In the genomic region with DNA sequence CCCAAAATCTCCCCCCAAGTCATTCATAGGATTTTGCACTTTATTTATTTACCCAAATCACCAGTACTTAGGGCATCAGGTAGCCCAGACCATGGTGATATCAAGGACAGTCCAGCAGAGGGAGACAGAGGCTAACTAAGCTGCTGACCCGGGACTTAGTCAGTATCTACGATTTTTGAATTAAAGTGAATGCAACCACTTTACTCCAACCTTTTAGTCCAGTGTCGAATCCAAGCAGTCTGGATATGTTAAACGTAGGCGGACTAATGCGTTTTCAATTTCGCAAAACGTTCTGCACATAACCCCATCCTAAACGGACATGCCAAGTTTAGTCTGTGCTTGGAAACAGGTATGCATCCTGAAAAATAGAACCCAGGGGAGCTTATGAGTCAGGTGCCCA, we compare ENCODE assay signal across 8 mouse cellular contexts. TPM values are rescaled to one million over a fixed set of nuclear protein-coding genes. Genes with fewer than 3 reads are reported as not detected.
DNase-seq lines count a peak whose midpoint lies in the region; ATAC-seq and TF ChIP-seq lines count a peak whose summit lies in the region.

No protein-coding gene starts in this region.

- no peak overlapping the region for H3K27ac ChIP-seq in CH12.LX (ENCODE audit: insufficient read depth, low read depth)
- H3K27ac ChIP-seq in embryonic facial prominence, embryonic 10.5 days (replicated peaks): no peak overlapping the region
- no peak overlapping the region for H3K27ac ChIP-seq in limb, embryonic 12.5 days

- no peaks in the 10 kb centered on the region for H3K36me3 ChIP-seq in CH12.LX (replicated peaks in 1 of 2; ENCODE audit: control insufficient read depth in 1 of 2, insufficient read depth in 1 of 2, low read length in 1 of 2)
- no peaks in the 10 kb centered on the region for H3K36me3 ChIP-seq in embryonic facial prominence, embryonic 10.5 days (replicated peaks)
- H3K36me3 ChIP-seq in limb, embryonic 12.5 days: no peaks in the 10 kb centered on the region

- H3K27me3 ChIP-seq in CH12.LX (replicated peaks): no peaks in the 10 kb centered on the region
- peaks cover 50% of the 10 kb centered on the region for H3K27me3 ChIP-seq in embryonic facial prominence, embryonic 10.5 days (replicated peaks; ENCODE audit: low read depth, poor library complexity, severe bottlenecking)
- H3K27me3 ChIP-seq in limb, embryonic 12.5 days: peaks cover 42% of the 10 kb centered on the region

- no peaks in the 10 kb centered on the region for H3K4me1 ChIP-seq in CH12.LX (ENCODE audit: control insufficient read depth in 1 of 2, insufficient read depth in 2 of 2)
- peaks cover 17% of the 10 kb centered on the region for H3K4me1 ChIP-seq in embryonic facial prominence, embryonic 10.5 days
- H3K4me1 ChIP-seq in limb, embryonic 12.5 days (replicated peaks): peaks cover 16% of the 10 kb centered on the region; the same call in 1 of the 2 replicates

- no peak for ATAC-seq in limb, embryonic 12.5 days (ENCODE audit: insufficient number of reproducible peaks, insufficient read depth, low FRiP score, low TSS enrichment, low read depth)
- no peak for ATAC-seq in erythroid progenitor cell, adult 5-6 weeks (replicated peaks; ENCODE audit: low FRiP score, poor library complexity, severe bottlenecking)

- in situ Hi-C loops in CH12.LX (cut with MboI; ENCODE audit: low pct_ligation_motif_present, low pct_unique_long_range_greater_than_20kb, low sequenced_read_pairs): no loop called here

- peak; percentile 18 to 69; a peak in 2 of 4 replicates for TF ChIP-seq CTCF in CH12.LX (conservative IDR thresholded peaks at IDR 0.05 in 1 of 2, IDR thresholded peaks at IDR 0.05 in 1 of 2; ENCODE audit: low read depth in 2 of 2, low read length in 2 of 2)

- H3K9me3 ChIP-seq in CH12.LX (replicated peaks; ENCODE audit: low read length): peaks cover 18% of the 10 kb centered on the region
- H3K9me3 ChIP-seq in embryonic facial prominence, embryonic 10.5 days: peaks cover 6% of the 10 kb centered on the region; the same call in 1 of the 2 replicates
- H3K9me3 ChIP-seq in limb, embryonic 12.5 days: no peaks in the 10 kb centered on the region

- DNase-seq in CH12.LX (ENCODE audit: extremely low read depth): peak; percentile 34
- DNase-seq in adrenal gland, postnatal 14 days: peak; percentile 79
- DNase-seq in embryonic facial prominence, embryonic 10.5 days (ENCODE audit: low spot score): peak; percentile 64
- DNase-seq in heart, adult 9 months (ENCODE audit: low spot score in 2 of 2): peak; percentile 36 to 52
- DNase-seq in kidney, adult 18-20 months: peak; percentile 62
- peak; percentile 47 for DNase-seq in neural tube, embryonic 10.5 days (ENCODE audit: extremely low spot score, low spot score)

- H3K4me3 ChIP-seq in CH12.LX (replicated peaks in 1 of 3; ENCODE audit: low read depth in 2 of 3, low read length in 2 of 3, poor library complexity in 1 of 3): no peak overlapping the region
- peak overlapping the region; percentile 71 for H3K4me3 ChIP-seq in embryonic facial prominence, embryonic 10.5 days
- H3K4me3 ChIP-seq in limb, embryonic 12.5 days (replicated peaks): peak overlapping the region; percentile 64; the same call in 1 of the 2 replicates

- 4% methylated on average over 9 of the region's 9 CpGs for WGBS in embryonic facial prominence, embryonic 10.5 days
- WGBS in limb, embryonic 12.5 days: 6% methylated on average over 9 of the region's 9 CpGs

- dilution Hi-C loops in CH12.LX (cut with MboI; ENCODE audit: extremely low pct_ligation_motif_present, extremely low pct_unique_long_range_greater_than_20kb, low sequenced_read_pairs): no loop called here

- no peak overlapping the region for H3K4me2 ChIP-seq in CH12.LX (ENCODE audit: insufficient read depth, low read depth, poor library complexity, severe bottlenecking)
- H3K4me2 ChIP-seq in limb, embryonic 12.5 days: peak overlapping the region; percentile 97

- TF ChIP-seq POLR2A in CH12.LX (IDR thresholded peaks at IDR 0.05; ENCODE audit: low read depth, low read length): no peak

- no peak for TF ChIP-seq EP300 in CH12.LX (IDR thresholded peaks at IDR 0.05; ENCODE audit: low read length)

- peak; percentile 70 for TF ChIP-seq RAD21 in CH12.LX (IDR thresholded peaks at IDR 0.05; ENCODE audit: low read depth, low read length)

- no peak overlapping the region for H3K9ac ChIP-seq in CH12.LX (ENCODE audit: insufficient read depth, low read depth)
- H3K9ac ChIP-seq in limb, embryonic 12.5 days (replicated peaks): no peak overlapping the region

- H3K79me2 ChIP-seq in CH12.LX (replicated peaks; ENCODE audit: control insufficient read depth, extremely low read depth, insufficient read depth, poor library complexity, severe bottlenecking): no peaks in the 10 kb centered on the region

TF ChIP-seq in CH12.LX, 34 proteins besides CTCF, POLR2A, EP300 and RAD21:
- TF ChIP-seq BHLHE40 (IDR thresholded peaks at IDR 0.05; ENCODE audit: low read depth, low read length) (no peak), SMC3 (IDR thresholded peaks at IDR 0.05; ENCODE audit: low read depth, low read length) (peak; percentile 59)

RNA-seq across cellular contexts. Expression of gene C2cd4b, which starts 0.6 kb away (rescaled TPM):
- total RNA-seq in CH12.LX (2012; rRNA removed) (not detected in 2 replicates), CH12.LX (2014; rRNA removed) (not detected in 2 replicates)
- not detected in 2 replicates for polyA plus RNA-seq in CH12.LX (2012; ENCODE audit: insufficient read length, low read depth)
- 0.45 and 0.78 TPM in 2 replicates for total RNA-seq in adrenal gland, postnatal 14 days (2021)
- 0.14 and 0.19 TPM in 2 replicates for polyA plus RNA-seq in embryonic facial prominence, embryonic 10.5 days (2016; fragmentation: Nextera tagmentation; extraction: Ambion mirVana)
- 0.18 and 0.28 TPM in 2 replicates for polyA plus RNA-seq in limb, embryonic 12.5 days (2016; fragmentation: Nextera tagmentation; extraction: Ambion mirVana)
- total RNA-seq in erythroid progenitor cell, adult 5-6 weeks (2015; ENCODE audit: low replicate concordance): not detected in 2 replicates
- total RNA-seq in erythroid progenitor cell, adult 5-6 weeks (2017; ENCODE audit: low replicate concordance): not detected in 2 replicates

Comparison
In these comparisons a context has a peak if more than half of its experiments do, and no peak if none do; other contexts are left out.
1. H3K4me3 ChIP-seq: peak in embryonic facial prominence, embryonic 10.5 days (single experiment) and limb, embryonic 12.5 days (single experiment); none in CH12.LX (0 of 3).
2. Peak in every context shown above with its lines, with median percentiles within 50 percentile points of each other: DNase-seq.